Mouse (Mus musculus): Measurements from ENCODE around the gene Stra8. TPM values are rescaled to one million over a fixed set of nuclear protein-coding genes. Genes with fewer than 3 reads are reported as not detected.

The Stra8 gene
- polyA plus RNA-seq, 1 experiment, result 0.40 TPM

DNA sequence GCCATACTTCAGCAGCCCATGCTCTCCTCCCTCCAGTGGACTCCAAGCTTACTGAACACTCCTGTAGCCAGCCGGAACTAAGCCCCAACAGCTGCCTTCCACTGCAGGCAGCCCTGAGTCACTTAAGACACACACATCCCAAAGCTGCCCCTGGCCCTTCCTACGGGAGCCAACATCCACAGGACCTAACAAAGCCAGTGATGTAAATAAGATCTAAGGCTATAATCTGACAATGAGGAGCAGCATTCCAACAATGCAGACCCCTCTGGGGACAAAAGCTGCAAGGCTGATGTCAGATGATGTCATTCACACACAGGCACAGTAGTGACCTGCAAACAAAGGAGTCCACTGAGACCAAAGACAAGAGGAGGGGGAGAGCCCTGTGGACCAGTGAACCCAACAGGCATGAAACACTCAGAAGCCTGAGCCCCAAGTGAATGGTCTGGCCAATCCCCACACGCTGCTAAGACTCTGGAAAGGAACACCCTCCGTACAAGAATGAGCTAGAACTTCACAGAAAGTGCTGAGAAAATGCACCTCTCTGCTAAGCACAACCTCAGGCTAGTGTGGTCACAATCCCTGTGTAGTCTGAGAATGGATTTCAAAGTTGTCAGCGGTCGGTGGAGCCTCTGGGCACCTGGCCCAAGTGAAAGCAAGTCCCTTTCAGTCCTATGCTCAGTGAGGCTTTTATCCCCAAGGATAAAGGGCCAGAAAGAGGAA lies 32.7 kb upstream of the Stra8 start:
- H3K36me3 ChIP-seq (ENCODE audit: control insufficient read depth, insufficient read depth, low read length), result peaks cover 20% of the 10 kb centered on the region
- TF ChIP-seq POLR2A (IDR thresholded peaks at IDR 0.05; ENCODE audit: control insufficient read depth, extremely low read depth, insufficient read depth, low read length, poor library complexity) (no peak), CTCF (IDR thresholded peaks at IDR 0.05; ENCODE audit: borderline replicate concordance, control insufficient read depth, extremely low read depth, insufficient read depth, low read length, poor library complexity) (no peak)
- no peak for DNase-seq
- H3K27me3 ChIP-seq (ENCODE audit: control insufficient read depth, insufficient read depth, low read length), result no peaks in the 10 kb centered on the region
- no peaks in the 10 kb centered on the region for H3K4me1 ChIP-seq (replicated peaks; ENCODE audit: control insufficient read depth, insufficient read depth, low read length)
- H3K4me3 ChIP-seq (ENCODE audit: control insufficient read depth, insufficient read depth, low read length), result no peak overlapping the region
- H3K27ac ChIP-seq (ENCODE audit: control insufficient read depth, insufficient read depth, low read length), result no peak overlapping the region
- WGBS, result 92% methylated on average over 6 of the region's 6 CpGs

DNA sequence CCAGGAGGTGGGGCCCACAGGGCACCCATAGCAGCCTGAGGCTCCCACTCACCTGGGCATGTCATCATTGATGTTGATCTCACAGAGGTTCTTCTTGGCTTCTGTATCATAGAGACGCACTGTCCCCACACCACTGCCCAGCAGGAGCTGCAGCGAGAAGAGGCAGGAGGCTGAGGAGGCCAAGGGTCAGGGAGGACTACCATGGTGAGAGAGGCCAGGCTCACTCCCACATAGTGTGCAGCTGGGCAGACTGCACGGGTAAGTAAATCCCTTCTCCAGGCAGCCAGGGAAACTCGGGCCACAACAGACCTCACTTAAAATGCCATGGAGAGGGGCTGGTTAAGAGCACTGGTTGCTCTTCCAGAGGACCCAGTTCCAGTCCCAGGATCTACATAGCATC lies 30.8 kb upstream of the Stra8 start:
- no peak for TF ChIP-seq CTCF (IDR thresholded peaks at IDR 0.05; ENCODE audit: borderline replicate concordance, control insufficient read depth, extremely low read depth, insufficient read depth, low read length, poor library complexity)
- no peak for TF ChIP-seq POLR2A (IDR thresholded peaks at IDR 0.05; ENCODE audit: control insufficient read depth, extremely low read depth, insufficient read depth, low read length, poor library complexity)
- no peak overlapping the region for H3K27ac ChIP-seq (ENCODE audit: control insufficient read depth, insufficient read depth, low read length)
- no peaks in the 10 kb centered on the region for H3K4me1 ChIP-seq (replicated peaks; ENCODE audit: control insufficient read depth, insufficient read depth, low read length)
- no peaks in the 10 kb centered on the region for H3K27me3 ChIP-seq (ENCODE audit: control insufficient read depth, insufficient read depth, low read length)
- no peak overlapping the region for H3K4me3 ChIP-seq (ENCODE audit: control insufficient read depth, insufficient read depth, low read length)
- 98% methylated on average over 4 of the region's 4 CpGs for WGBS
- no peak for DNase-seq
- H3K36me3 ChIP-seq (ENCODE audit: control insufficient read depth, insufficient read depth, low read length), result peaks cover 24% of the 10 kb centered on the region

DNA sequence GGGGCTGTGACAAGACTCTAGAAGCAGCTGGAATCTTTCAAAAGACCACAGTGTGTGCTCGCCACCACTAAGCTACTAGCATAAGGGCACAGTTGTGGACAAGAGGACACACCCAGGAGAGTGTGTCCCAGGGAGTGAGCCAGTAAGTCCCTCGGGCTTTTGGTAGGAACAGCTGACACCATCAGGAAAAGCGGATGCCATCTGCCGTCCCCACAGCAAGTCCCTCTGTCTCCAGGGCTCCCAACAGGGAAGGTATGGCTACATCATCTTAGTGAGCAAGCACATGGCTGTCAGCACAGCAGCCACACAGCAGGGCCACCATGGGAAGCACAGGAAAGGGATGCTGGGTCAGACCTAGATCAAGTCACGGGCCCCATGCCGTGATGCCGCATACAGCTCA lies 24.4 kb upstream of the Stra8 start:
- peaks cover 40% of the 10 kb centered on the region for H3K36me3 ChIP-seq (ENCODE audit: control insufficient read depth, insufficient read depth, low read length)
- H3K4me1 ChIP-seq (replicated peaks; ENCODE audit: control insufficient read depth, insufficient read depth, low read length), result no peaks in the 10 kb centered on the region

DNA sequence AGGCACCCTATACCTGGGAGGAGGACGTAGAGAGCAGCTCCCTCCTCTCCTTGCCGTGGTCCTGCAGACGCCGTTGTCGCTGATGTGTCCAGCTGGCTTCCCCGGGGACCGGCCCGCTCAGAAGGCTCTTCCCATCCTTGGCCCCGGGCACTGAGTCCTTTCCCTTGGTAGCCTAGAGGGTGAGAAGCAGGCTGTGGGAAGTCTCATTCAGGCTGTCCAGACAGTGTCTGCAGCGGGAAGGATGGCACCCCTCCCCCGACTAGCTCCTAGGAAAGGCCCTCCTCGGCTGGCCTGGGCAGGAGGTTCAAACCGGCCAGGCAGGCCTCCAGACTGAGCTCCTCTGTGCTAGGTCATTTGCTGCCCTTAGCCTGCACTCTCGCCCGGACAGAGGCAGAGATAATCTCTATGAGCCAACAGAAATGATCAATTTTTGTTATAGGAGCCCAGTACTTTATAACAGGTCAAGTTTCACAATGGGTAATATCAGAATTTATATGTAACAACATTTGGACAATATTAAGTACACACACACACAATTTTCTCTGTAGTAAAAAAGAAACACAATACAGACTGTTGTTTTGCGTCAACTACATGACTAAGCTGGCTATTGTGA lies 23.7 kb upstream of the Stra8 start:
- no peaks in the 10 kb centered on the region for H3K27me3 ChIP-seq (ENCODE audit: control insufficient read depth, insufficient read depth, low read length)
- peaks cover 44% of the 10 kb centered on the region for H3K36me3 ChIP-seq (ENCODE audit: control insufficient read depth, insufficient read depth, low read length)
- WGBS, result 94% methylated on average over 16 of the region's 16 CpGs
- TF ChIP-seq CTCF (IDR thresholded peaks at IDR 0.05; ENCODE audit: borderline replicate concordance, control insufficient read depth, extremely low read depth, insufficient read depth, low read length, poor library complexity) (no peak), POLR2A (IDR thresholded peaks at IDR 0.05; ENCODE audit: control insufficient read depth, extremely low read depth, insufficient read depth, low read length, poor library complexity) (no peak)
- no peak for DNase-seq
- H3K27ac ChIP-seq (ENCODE audit: control insufficient read depth, insufficient read depth, low read length), result no peak overlapping the region
- no peaks in the 10 kb centered on the region for H3K4me1 ChIP-seq (replicated peaks; ENCODE audit: control insufficient read depth, insufficient read depth, low read length)
- H3K4me3 ChIP-seq (ENCODE audit: control insufficient read depth, insufficient read depth, low read length), result no peak overlapping the region

More for the DNA sequence above, 24.4 kb upstream of the Stra8 start:
- no peak overlapping the region for H3K27ac ChIP-seq (ENCODE audit: control insufficient read depth, insufficient read depth, low read length)
- no peaks in the 10 kb centered on the region for H3K27me3 ChIP-seq (ENCODE audit: control insufficient read depth, insufficient read depth, low read length)
- H3K4me3 ChIP-seq (ENCODE audit: control insufficient read depth, insufficient read depth, low read length), result no peak overlapping the region
- no peak for TF ChIP-seq CTCF (IDR thresholded peaks at IDR 0.05; ENCODE audit: borderline replicate concordance, control insufficient read depth, extremely low read depth, insufficient read depth, low read length, poor library complexity)
- TF ChIP-seq POLR2A (IDR thresholded peaks at IDR 0.05; ENCODE audit: control insufficient read depth, extremely low read depth, insufficient read depth, low read length, poor library complexity), result no peak
- over 99% methylated on average over 7 of the region's 7 CpGs for WGBS
- DNase-seq, result no peak

DNA sequence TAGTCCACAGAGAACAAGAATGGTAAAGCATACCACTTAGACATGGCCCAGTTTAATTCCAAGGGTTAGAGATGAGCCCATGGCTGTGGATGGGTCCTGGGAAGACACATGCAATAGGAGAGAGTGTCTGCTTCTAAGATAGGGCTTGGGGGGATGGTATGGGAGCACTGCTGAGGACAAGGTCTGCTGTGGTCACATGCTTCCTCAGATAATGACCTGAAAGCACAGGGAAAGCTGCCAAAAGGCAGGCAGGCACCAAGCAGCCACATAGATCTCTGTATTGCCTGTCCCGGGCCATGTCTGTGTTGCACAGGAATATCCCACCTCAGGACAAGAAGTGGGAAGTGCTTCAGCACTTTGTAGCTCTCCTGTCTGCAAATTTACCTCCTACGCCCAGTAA lies 20.8 kb upstream of the Stra8 start:
- Histone ChIP-seq H3K4me3 (ENCODE audit: control insufficient read depth, insufficient read depth, low read length) (no peak overlapping the region), H3K36me3 (ENCODE audit: control insufficient read depth, insufficient read depth, low read length) (peaks cover 60% of the 10 kb centered on the region), H3K27ac (ENCODE audit: control insufficient read depth, insufficient read depth, low read length) (no peak overlapping the region), H3K4me1 (replicated peaks; ENCODE audit: control insufficient read depth, insufficient read depth, low read length) (peaks cover 6% of the 10 kb centered on the region), H3K27me3 (ENCODE audit: control insufficient read depth, insufficient read depth, low read length) (no peaks in the 10 kb centered on the region)
- no peak for DNase-seq
- TF ChIP-seq CTCF (IDR thresholded peaks at IDR 0.05; ENCODE audit: borderline replicate concordance, control insufficient read depth, extremely low read depth, insufficient read depth, low read length, poor library complexity) (no peak), POLR2A (IDR thresholded peaks at IDR 0.05; ENCODE audit: control insufficient read depth, extremely low read depth, insufficient read depth, low read length, poor library complexity) (no peak)
- 96% methylated on average over 2 of the region's 2 CpGs for WGBS

DNA sequence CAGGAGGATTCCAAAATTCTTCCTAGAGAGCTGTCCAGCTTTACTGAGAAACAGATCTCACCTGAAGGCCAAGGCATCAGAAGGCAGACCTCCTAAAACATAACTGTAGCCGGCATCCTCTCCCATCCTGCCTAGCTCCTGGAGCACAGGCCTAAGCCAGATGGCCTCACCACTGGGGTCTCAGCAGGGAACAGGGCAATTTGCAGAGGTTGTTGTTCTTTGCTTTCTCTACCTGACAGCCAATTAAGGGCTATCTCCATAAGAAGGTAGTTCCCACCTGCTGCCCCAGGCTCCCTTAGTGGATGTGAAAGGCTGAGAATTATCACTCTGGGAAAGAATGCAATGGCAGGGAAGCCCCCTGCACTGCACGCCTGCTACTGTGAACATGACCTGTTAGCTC lies 19.0 kb upstream of the Stra8 start:
- TF ChIP-seq CTCF (IDR thresholded peaks at IDR 0.05; ENCODE audit: borderline replicate concordance, control insufficient read depth, extremely low read depth, insufficient read depth, low read length, poor library complexity) (no peak), POLR2A (IDR thresholded peaks at IDR 0.05; ENCODE audit: control insufficient read depth, extremely low read depth, insufficient read depth, low read length, poor library complexity) (no peak)
- DNase-seq, result no peak
- H3K4me3 ChIP-seq (ENCODE audit: control insufficient read depth, insufficient read depth, low read length), result no peak overlapping the region
- no peak overlapping the region for H3K27ac ChIP-seq (ENCODE audit: control insufficient read depth, insufficient read depth, low read length)
- H3K27me3 ChIP-seq (ENCODE audit: control insufficient read depth, insufficient read depth, low read length), result no peaks in the 10 kb centered on the region
- peaks cover 6% of the 10 kb centered on the region for H3K4me1 ChIP-seq (replicated peaks; ENCODE audit: control insufficient read depth, insufficient read depth, low read length)
- WGBS, result 98% methylated on average over 2 of the region's 2 CpGs
- peaks cover 55% of the 10 kb centered on the region for H3K36me3 ChIP-seq (ENCODE audit: control insufficient read depth, insufficient read depth, low read length)

Measured in thymus, adult 2 months (tissue).